Mouse (Mus musculus) liver, postnatal 0 days (tissue): Measurements from ENCODE around the gene Oxsm. TPM values are rescaled to one million over a fixed set of nuclear protein-coding genes. Genes with fewer than 3 reads are reported as not detected.
A peak's percentile ranks its signal among the peaks of the same experiment; 100 is the strongest.

Experiments
- ATAC-seq: fragments of 200-750 bp; cut with Nextera tagmentation; 2 replicates; pipeline ENCODE4 v1.8.0; 2017; ENCODE audit warnings: mild to moderate bottlenecking, moderate library complexity
- DNase-seq: peaks from one replicate; pipeline ENCODE4 v3.0.0-alpha.2; 2016
- H3K27ac ChIP-seq: fragments of 300-500 bp; sonication (generic); 2 replicates; pipeline ENCODE4 v1.5.1; 2014; ENCODE audit warnings: antibody characterized with exemption, moderate library complexity, mild to moderate bottlenecking, low read depth
- H3K27me3 ChIP-seq: fragments of 300-500 bp; sonication (generic); 2 replicates; pipeline ENCODE4 v1.6.1; 2014; ENCODE audit warnings: low read length, control low read depth, mixed read lengths; ENCODE audit not compliant: insufficient read depth
- H3K36me3 ChIP-seq: fragments of 300-500 bp; sonication (generic); replicated peaks from 2 replicates; pipeline ENCODE4 v1.6.1; 2014; ENCODE audit warnings: mild to moderate bottlenecking, control low read depth, low read length, moderate library complexity, mixed read lengths; ENCODE audit not compliant: insufficient read depth
- H3K4me1 ChIP-seq: fragments of 300-500 bp; sonication (generic); 2 replicates; pipeline ENCODE4 v1.6.1; 2014; ENCODE audit warnings: antibody characterized with exemption, mild to moderate bottlenecking, control low read depth; ENCODE audit not compliant: insufficient read depth
- H3K4me2 ChIP-seq: fragments of 300-500 bp; sonication (generic); 2 replicates; pipeline ENCODE4 v1.6.1; 2014; ENCODE audit warnings: low read depth, mild to moderate bottlenecking, low read length, moderate library complexity, mixed read lengths
- H3K4me3 ChIP-seq: fragments of 300-500 bp; sonication (generic); 2 replicates; pipeline ENCODE4 v1.5.1; 2014; ENCODE audit warnings: low read depth, low read length
- H3K9ac ChIP-seq: fragments of 300-500 bp; sonication (generic); replicated peaks from 2 replicates; pipeline ENCODE4 v1.6.1; 2014; ENCODE audit warnings: mild to moderate bottlenecking, moderate library complexity
- H3K9me3 ChIP-seq: fragments of 300-500 bp; sonication (generic); 2 replicates; pipeline ENCODE4 v1.6.1; 2016; ENCODE audit warnings: mild to moderate bottlenecking, control low read depth, low read length, mixed read lengths
- CTCF ChIP-seq: sonication (generic); IDR thresholded peaks from 2 replicates; pipeline ENCODE4 v1.5.1; 2016; ENCODE audit warnings: antibody characterized with exemption, low read depth
- EP300 ChIP-seq: IDR thresholded peaks from 2 replicates; pipeline ENCODE4 v1.6.1; 2016; ENCODE audit warnings: antibody characterized with exemption, low read depth, mild to moderate bottlenecking
- WGBS: fragments of 180-500 bp; shearing (Covaris S2); extraction: QIAGEN DNeasy Blood & Tissue Kit; methylation state at CpG from one replicate; pipeline ENCODE4 v1.1.7; 2014; ENCODE audit not compliant: insufficient replicate concordance; 5-methylcytosine and 5-hydroxymethylcytosine counted together
- polyA plus RNA-seq: library from polyadenylated mRNA; unstranded; fragments of >200 nt; fragmentation: Nextera tagmentation; extraction: Ambion mirVana; gene quantifications from 2 replicates; pipeline ENCODE4 v1.2.1, GENCODE M21; 2015

Gene Oxsm
- polyA plus RNA-seq, 1 experiment from 2014 or later = 2.9 TPM

GRCm38 (mm10) chr14:16244370-16244769, 5.2 kb downstream of the Oxsm start:
- DNase-seq (no peak), ATAC-seq (no peak)
- Histone ChIP-seq H3K27me3 (no peaks in the 10 kb centered on the region), H3K9ac (peak overlapping the region; percentile 79; the same call in 1 of the 2 replicates), H3K36me3 (peaks cover 6% of the 10 kb centered on the region; the same call in 1 of the 2 replicates), H3K4me3 (peak overlapping the region; percentile 61), H3K4me1 (peaks cover 46% of the 10 kb centered on the region), H3K4me2 (peak overlapping the region; percentile 70), H3K9me3 (no peaks in the 10 kb centered on the region), H3K27ac (peak overlapping the region; percentile 98)
- TF ChIP-seq CTCF = no peak
- TF ChIP-seq EP300 = no peak
- 35% methylated on average over 2 of the region's 2 CpGs for WGBS

DNA sequence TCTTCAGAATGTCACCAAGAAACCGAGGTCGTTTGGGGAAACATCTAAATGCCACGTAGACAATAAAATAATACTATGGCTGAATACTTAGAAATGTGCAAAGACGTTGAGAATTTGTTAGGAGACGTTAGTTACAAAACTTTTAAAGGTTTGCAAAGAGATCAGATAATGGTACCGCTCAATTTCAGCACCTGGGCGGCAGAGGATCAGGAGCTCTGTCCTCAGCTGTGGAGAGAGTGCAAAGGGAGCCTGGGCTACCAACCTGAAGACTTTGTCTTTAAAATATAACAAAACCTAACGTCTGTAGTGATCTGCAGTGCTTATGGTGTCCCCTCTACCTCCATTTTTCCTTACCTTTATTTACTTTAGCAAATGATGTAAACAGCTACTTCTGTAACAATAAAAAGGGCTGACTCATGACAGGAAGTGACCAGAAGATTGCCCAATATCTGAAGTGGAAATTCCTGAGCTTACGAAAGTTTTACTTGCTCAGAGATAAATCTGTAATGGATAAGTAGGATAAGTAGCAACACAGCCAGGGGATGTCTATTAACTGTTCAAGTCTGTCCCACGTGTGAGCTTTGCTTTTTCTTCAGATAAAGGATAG, 5.9 kb downstream of the Oxsm start:
- 1% methylated on average over 10 of the region's 10 CpGs for WGBS
- H3K27ac ChIP-seq = peak overlapping the region; percentile 98
- ATAC-seq = peak; percentile 41
- no peaks in the 10 kb centered on the region for H3K9me3 ChIP-seq
- H3K36me3 ChIP-seq = peaks cover 6% of the 10 kb centered on the region; the same call in 1 of the 2 replicates
- peak; percentile 27 for DNase-seq
- peaks cover 46% of the 10 kb centered on the region for H3K4me1 ChIP-seq
- H3K4me3 ChIP-seq = peak overlapping the region; percentile 61
- no peaks in the 10 kb centered on the region for H3K27me3 ChIP-seq
- peak overlapping the region; percentile 79 for H3K9ac ChIP-seq
- TF ChIP-seq EP300 = no peak
- TF ChIP-seq CTCF = no peak
- peak overlapping the region; percentile 70 for H3K4me2 ChIP-seq

GRCm38 (mm10) chr14:16242947-16243602, 6.5 kb downstream of the Oxsm start:
- Histone ChIP-seq H3K27ac (peak overlapping the region; percentile 98), H3K9ac (peak overlapping the region; percentile 79), H3K9me3 (no peaks in the 10 kb centered on the region), H3K4me3 (peak overlapping the region; percentile 61), H3K36me3 (peaks cover 6% of the 10 kb centered on the region; the same call in 1 of the 2 replicates), H3K4me1 (peaks cover 39% of the 10 kb centered on the region), H3K4me2 (peak overlapping the region; percentile 70), H3K27me3 (no peaks in the 10 kb centered on the region)
- DNase-seq = peak; percentile 90
- TF ChIP-seq EP300 (peak; percentile 57; the same call in 1 of the 2 replicates), CTCF (peak; percentile 50)
- peak; percentile 90 for ATAC-seq
- WGBS = under 1% methylated on average over 34 of the region's 34 CpGs

DNA sequence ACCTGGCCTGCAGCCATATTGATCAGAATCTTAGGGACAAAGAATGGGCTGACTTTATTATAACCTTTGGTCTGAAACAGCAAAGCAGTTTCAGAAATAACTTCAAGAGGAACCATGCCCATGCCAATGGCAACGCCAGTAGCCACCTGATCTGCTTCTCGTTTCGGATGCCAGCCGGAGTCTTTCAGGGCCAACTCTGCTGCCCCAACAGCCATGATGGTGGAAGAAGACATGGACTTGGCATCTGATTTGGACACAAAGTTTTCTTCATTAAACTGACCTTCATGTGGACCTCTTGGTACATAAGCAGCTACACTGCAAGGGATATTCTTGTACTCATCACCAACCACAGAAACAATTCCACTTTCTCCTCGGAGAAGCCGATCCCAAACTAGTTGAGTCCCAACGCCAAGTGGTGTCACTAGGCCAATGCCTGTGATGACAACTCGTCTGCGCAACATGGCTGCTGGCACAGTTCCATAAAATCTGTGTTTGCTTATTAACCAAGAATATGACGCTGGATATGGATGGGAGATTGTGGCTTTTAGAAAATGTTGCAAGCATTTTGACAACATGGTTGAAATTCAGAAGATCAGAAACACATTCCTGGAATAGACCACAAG, 7.3 kb downstream of the Oxsm start:
- no peak overlapping the region for H3K27ac ChIP-seq
- no peaks in the 10 kb centered on the region for H3K27me3 ChIP-seq
- H3K36me3 ChIP-seq = peaks cover 6% of the 10 kb centered on the region; the same call in 1 of the 2 replicates
- peak overlapping the region; percentile 70 for H3K4me2 ChIP-seq
- WGBS = 88% methylated on average over 10 of the region's 10 CpGs
- H3K9me3 ChIP-seq = peaks cover 3% of the 10 kb centered on the region; the same call in 1 of the 2 replicates
- DNase-seq (no peak), ATAC-seq (no peak)
- TF ChIP-seq CTCF (no peak), EP300 (no peak)
- H3K9ac ChIP-seq = peak overlapping the region; percentile 79; the same call in 1 of the 2 replicates
- peaks cover 35% of the 10 kb centered on the region for H3K4me1 ChIP-seq
- H3K4me3 ChIP-seq = peak overlapping the region; percentile 61

DNA sequence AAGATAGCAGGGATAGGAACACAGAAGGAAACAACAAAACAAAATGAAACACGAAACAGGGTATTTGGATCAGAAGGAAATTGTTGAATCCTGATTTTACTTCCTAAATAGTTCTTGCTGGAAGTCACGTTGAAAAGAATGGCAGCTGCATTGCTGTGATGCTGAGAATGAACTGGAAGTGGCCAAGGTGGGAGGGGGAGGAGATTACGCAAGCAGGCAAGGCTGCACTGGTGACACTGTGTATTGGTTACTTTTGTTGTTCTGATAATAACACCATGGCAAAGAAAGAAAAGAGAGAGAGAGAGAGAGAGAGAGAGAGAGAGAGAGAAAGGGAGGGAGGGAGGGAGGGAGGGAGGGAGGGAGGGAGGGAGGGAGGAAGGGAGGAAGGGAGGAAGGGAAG, 13.1 kb downstream of the Oxsm start:
- no peak for TF ChIP-seq EP300

DNA sequence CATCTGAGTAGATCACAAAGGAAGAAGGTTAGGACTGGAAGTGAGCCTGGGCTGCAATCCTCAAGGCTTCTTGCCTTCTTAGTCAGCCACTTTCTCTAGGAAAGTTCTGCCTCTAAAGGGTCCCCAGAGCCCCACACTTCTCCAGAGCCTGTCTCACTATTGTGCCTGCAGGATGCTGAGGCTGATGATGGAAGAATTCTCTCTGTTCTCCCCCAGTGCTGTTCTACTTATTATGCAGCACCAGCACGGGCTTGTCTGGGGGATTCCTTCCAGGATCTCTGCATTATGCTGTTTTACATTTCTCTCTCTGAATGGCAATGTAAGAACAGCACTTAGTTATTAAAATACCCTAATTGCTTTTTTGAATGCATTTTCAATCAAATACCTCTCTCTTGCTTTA, 16.1 kb downstream of the Oxsm start:
- 46% methylated on average over 1 of the region's 1 CpGs for WGBS
- TF ChIP-seq CTCF (no peak), EP300 (no peak)
- Histone ChIP-seq H3K9ac (no peak overlapping the region), H3K4me1 (no peaks in the 10 kb centered on the region), H3K27ac (no peak overlapping the region), H3K4me3 (no peak overlapping the region), H3K4me2 (no peak overlapping the region), H3K36me3 (no peaks in the 10 kb centered on the region), H3K27me3 (no peaks in the 10 kb centered on the region), H3K9me3 (peaks cover 4% of the 10 kb centered on the region; the same call in 1 of the 2 replicates)
- ATAC-seq = no peak
- no peak for DNase-seq

More for the DNA sequence above, 13.1 kb downstream of the Oxsm start:
- WGBS = 59% methylated on average over 3 of the region's 3 CpGs
- peaks cover 4% of the 10 kb centered on the region; the same call in 1 of the 2 replicates for H3K9me3 ChIP-seq
- DNase-seq = no peak
- no peak for ATAC-seq
- H3K4me1 ChIP-seq = no peaks in the 10 kb centered on the region
- no peak overlapping the region for H3K4me2 ChIP-seq
- no peak overlapping the region for H3K9ac ChIP-seq
- peaks cover 6% of the 10 kb centered on the region; the same call in 1 of the 2 replicates for H3K36me3 ChIP-seq
- H3K27ac ChIP-seq = no peak overlapping the region
- no peaks in the 10 kb centered on the region for H3K27me3 ChIP-seq
- no peak overlapping the region for H3K4me3 ChIP-seq
